Mouse (Mus musculus) stomach, postnatal 0 days (tissue): Measurements from ENCODE around the gene Arhgap9.

ENCODE experiments used
- CTCF ChIP-seq: IDR thresholded peaks from 2 replicates; pipeline ENCODE4 v1.5.1; 2016; ENCODE audit warnings: antibody characterized with exemption, low read depth, mild to moderate bottlenecking, moderate library complexity
- EP300 ChIP-seq: optimal IDR thresholded peaks from 2 replicates; pipeline ENCODE3; 2016; ENCODE audit warnings: antibody characterized with exemption

GRCm38 (mm10) chr10:127346173-127346572 lies 24.4 kb downstream of the Arhgap9 start:
- no peak for TF ChIP-seq CTCF
- TF ChIP-seq EP300, result no peak
